Mouse (Mus musculus): Measurements from ENCODE around the gene Slc38a3.

Gene Slc38a3

DNA sequence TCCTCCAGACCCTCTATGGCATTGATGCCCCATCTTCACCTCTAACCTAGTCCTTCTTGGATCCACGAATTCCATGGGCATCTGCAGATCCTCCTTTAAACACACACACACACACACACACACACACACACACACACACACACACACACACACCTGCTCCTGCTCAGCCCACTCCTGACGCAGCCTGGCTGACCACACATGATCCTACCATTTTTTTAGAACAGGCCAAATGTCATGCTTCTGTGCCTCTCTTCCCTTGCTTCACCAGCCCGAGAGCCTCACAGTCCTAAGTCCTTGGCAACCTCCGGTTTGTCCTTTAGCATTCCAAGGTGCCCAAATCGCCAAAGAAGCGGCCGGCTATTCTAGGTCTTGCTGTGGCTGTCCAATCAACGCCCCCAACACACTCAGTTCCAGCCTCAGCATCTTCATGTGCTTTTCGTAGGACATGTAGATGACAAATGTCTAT is at the start of gene Slc38a3:
Gene Slc38a3 (minus strand): TSS at position 51 of the 466 bp plus-strand sequence.
- DNase-seq: peak; percentile 22

DNA sequence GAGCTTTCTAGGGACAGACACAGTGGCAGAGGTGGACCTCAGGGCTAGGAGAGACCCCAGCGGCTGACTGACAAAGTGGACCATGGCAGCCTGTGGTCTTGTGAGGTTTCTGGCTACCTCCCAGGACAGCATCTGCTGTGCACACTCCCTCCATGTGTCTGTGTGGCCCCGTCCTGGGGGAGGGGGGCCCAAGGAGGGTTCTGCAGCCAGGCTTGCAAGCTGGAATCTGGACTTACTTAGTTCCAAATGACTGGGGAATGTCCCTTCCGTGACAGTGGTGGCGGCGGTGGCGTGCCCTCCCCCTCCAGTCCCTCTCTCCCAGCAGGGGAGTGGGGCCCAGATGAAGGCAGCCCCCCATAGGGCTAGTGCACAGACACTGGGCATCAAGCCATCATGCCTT is 47.6 kb upstream of the Slc38a3 start:
- no peak for DNase-seq

DNA sequence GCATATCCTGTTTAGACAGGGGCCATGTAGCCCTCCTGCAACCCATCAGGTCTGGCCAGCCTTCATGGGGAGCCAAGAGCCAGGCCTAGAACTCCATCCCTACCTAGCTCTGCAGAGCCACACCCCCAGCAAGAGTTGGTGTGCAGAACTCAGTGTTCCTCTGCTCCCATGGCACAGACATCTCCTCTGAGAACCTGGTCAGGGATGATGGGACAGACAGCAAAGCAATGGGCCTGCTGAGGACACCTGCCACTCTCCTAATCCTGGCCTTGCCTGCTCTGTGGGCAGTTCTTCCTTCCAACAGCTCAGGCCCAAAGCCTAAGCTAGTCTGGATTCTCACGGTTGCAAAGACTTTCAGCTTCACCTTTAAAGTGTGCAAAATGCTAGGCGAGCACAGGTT is 46.3 kb upstream of the Slc38a3 start:
- DNase-seq: no peak

DNA sequence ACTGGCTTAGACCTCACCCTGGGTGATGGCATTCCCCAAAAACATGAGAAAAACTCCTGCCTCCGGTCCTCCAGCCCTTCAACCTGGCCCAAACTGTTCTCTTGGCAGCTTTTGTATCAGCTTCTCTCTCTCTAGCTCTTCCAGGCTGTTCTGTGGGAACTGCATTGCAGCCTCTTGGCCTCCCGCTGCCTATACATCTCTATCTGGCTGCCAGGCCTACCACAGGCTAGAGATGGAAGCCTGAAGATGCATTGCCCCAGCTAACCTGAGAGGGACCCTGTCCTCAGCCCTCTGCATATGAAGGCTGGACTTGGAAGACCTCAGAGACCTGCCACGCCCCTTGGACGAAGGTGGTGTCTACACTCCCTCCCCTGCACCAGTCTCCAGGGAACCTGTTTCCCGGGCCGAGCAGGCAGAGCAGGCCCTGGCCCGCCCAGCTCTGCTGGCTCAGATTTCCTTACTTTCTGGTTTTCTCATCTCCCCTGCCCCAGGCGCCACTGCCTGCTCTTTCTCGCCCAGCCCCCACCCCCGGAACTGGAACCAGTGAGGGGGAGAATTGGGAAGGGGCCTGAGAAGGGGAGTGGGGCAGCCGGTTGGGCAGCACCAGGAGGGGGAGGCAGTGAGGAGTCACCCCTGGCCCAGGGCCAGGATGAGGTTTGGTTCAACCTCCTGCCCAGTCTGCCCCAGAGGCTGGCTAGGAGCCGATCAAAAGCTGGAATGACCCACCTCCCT is 45.1 kb upstream of the Slc38a3 start:
- peak; percentile 67 for DNase-seq

DNA sequence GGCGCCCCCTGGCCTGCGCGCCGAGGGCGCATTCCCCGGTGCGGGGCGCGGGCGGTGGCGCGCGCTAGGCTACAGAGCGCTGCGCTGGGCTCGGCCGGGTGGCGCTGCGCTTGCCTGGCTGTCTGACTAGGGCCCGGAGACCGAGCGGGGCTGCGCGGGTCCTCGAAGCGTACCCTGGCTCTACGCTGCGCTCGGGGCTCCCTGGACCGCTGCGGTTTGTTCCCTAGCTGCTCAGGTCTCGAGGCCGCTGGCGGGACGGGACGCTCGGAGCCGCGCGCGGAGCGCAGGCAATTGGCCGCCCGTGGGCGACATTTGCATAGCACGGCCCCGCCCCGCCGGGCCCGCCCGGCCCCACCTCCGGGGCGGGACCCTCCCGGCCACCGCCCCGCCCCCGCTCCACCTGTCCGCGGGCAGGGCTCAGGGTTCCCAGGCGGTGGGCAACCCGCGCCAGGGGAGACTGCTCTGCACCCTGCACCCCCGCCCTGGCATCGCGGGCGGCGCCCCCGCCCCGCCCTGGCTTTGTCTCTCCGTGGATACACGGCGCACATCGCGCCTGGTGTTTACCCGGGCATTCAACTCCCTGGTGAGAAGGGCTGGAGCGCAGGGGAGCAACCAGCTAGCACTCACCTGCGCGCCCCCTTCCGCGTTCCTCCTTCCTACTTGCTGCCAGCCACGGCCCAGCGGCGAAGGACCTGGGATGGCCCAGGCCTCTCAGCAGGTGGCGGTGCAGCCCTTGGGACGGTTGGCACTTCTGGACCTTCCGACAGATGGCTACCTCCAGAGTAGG is 40.6 kb upstream of the Slc38a3 start, which contains the start of gene Sema3f:
Gene Sema3f (minus strand): TSS at position 779 of the 787 bp plus-strand sequence.
- peak; percentile 90 for DNase-seq

DNA sequence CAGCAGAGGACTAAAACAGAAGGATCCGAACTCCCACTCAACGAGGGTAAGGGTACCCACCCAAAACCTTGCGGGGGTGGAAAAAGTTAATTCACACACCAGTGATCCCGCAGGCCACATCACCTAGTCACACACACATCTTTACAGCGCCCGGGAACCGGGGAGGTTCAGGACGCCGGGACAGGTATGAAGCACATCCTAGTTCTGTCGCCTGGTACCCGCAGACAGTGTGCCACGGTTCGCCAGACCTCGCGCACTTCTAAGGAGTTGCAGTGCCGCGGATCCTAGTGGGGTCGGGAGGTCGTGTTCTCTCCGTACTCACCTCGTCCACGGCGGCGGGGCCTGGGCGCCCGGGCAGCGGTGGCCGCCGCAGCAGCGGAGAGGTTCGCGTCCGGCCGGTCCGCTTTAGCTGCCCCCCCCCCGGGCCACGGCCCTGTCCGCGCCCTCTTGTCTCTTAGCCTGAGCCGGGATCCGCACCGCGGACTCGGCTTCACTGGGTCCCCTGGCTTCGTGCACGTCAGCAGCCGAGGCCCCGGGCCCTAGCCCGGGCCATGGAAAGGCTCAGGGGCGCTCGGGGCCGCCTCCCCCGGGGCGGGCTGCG is 39.9 kb upstream of the Slc38a3 start:
- DNase-seq: no peak

DNA sequence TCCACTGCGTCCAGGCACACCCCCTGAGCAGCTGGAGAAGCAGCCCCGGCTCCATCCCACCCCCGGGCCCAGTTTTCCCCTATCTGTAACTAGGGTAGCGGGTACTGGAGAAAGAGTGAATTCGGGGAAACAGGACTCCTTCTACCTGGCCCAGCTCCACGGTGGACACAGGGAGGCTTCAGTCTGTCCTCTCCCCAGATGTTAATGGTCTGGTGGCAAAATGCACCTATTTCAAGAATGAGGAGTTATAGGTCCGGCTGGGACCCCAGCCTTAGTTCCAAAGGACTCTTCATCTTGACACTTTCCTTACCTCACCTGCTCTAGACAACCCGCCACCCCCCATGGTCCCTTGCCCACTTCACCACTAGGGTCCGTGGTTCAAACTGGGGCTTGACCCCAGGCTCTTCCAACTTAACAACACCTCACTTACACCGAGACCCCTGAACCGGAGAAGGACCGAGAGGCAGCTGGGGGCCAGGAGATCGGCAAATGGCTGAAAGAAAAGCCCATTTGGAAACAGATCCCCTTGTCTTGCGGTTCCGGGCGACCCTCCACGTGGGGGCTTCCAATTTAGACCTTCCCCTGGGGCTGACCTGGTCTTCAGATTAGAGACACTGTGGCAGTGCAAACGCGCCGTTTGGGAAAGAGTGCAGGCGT is 39.2 kb upstream of the Slc38a3 start:
- DNase-seq: no peak

DNA sequence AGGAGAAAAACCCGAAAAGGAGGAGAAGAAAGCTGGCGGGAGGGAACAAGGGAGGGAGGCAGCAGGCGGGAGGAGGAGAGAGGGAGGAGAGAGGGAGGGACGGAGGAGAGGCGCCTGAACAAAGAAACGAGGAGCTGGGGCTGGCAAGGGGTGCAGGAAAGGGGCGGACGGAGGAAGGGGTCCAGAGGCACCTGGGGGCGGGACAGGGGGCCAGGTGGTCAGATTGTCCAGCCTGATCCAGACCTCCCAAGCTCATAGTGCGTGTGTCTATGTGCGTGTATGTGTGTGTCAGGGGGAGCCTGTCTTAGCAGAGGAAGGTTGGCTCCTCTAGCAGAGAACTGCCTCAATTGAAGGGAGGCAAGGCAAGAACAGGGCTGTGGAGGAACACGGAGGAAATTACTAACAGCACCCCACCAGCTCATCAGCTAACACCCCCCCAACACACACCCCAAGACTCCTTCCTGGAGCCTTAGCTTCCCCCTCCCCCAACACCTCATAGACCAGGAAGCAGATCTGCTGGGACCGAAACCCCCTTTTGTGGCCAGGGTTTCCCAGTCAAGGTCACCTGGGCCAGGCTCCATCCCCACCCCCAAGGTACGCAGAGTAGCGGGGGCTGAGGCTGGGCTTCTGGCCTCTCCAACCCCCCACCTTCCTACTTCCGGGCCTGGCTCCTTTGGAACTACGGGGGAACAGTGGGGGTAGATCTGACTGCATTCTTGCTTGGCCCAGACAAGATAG is 38.5 kb upstream of the Slc38a3 start:
- no peak for DNase-seq

DNA sequence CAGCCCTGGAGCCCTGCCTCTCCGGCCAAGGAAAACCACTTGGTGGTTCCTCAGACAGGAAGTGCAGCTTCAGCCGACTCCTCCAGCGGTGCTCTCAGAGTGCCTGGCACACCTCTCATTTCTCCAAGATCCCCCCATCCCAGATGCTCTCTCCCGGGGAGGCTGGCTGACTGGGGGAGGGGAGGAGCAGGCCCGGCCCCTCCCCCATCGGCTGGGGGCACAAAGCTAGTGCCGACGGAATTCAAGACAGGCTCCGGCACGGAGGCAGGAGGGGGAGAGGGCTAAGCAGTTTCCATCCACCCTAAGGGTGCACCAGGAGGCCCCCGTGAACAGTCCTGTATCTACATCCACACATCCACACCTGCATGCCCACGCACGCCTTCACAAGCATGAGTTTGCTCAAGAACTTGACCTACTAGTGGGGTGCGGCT is 37.5 kb upstream of the Slc38a3 start:
- no peak for DNase-seq

DNA sequence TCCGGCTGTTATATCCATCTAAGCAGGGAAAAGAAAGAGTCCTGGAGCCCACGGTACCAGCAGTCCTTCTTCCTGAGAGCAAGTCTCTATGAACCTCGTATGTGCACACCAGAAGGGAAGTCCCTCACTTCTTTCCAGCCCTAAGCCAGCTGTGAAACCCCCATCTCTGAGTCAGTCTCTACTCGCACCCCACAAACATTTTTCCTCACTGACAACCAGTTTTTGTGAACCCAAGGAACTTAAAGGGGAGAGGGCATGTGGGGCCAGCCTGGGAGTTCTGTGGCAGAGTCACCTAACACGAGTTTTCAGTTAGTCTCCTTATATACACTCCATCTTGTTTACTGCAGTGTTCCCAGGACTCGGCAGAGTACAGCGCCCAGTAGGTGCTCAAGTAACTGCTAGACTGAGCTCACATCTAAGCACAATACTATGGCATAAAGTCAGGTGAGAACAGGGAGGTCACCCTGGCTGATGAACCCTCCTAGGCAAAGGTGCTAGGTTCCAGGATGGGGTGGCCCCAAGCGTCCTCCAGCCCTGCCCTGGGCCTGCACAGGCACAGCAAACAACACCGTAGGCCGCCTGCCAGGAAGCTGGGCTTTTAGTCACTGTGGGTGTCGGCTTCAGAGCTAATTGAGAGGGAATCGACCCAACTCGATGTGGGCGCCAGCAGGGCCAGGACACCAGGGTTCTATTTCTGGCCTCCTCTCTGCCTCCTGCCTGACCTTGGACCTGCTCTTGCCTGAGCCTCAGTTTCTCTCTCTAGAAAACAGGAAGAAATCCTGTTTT is 34.2 kb upstream of the Slc38a3 start:
- no peak for DNase-seq

DNA sequence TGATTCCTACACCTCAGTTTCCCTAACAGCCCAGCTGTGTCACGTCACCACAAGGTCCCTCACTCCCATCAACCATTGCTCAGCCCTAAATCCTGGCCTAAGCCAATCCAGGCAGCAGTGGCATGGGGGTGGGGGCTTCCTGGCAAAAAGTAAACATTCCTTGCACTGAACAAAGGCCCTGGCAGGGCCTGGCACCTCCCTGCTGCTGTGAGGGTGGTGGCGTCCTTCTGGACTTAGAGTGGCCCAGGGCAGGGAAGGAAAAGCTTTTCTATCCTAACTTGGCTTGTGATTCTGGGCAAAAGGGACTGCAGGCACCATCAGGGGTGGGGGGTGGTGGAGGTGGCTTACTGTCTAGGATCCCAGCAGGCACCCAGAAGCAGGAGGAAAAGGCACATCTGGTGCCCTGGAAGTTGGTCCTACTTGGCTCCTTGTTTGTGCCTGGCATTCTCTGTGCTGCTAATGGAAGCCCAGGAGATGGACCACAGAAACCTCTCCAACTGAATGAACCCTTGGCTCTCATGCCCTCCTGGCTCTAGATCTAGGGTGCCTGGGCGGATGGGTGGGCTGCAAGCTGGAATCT is 33.4 kb upstream of the Slc38a3 start:
- no peak for DNase-seq

DNA sequence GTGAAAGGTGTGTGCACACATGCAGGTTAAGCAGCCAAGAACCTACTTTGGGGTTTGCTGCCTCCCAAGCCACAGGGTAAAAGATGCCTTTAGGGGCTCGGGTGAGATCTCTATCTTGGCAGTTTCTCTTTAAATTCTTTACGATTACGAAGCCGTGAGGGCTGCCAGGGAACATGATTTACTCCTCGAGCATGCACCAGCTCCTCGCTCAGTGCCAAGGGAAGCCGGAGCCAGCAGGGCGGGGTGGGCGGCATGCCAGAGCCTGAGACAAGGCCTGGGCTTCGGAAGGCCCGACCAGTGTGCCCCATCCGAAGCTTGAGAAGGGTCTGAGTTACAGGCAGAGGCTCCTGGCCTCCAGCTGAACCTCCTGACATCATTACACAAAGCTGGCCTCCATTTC is 32.3 kb upstream of the Slc38a3 start:
- DNase-seq: peak; percentile 73

DNA sequence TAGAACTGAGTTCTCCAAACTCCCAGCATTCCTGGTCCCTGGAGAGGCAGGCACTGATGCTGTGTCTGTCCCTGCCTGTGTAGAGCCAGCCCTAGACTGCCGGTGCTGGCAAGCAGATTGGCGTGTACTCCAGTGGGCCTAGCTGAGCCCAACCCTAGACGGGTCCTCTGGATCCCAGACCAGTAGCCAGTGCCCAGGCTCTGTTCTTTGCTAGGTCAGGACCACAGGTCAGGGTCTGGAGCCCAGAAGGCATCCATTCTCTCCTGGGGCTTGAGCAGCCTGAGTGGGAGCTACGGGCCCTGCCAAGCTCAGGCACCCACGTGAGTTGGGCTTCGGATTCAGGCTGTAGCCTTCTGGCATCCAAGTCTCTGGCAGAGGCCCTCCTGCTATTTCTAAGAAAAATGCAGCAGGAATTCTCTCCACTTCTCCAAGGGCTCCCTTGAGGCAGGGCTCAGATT is 30.8 kb upstream of the Slc38a3 start:
- DNase-seq: no peak

DNA sequence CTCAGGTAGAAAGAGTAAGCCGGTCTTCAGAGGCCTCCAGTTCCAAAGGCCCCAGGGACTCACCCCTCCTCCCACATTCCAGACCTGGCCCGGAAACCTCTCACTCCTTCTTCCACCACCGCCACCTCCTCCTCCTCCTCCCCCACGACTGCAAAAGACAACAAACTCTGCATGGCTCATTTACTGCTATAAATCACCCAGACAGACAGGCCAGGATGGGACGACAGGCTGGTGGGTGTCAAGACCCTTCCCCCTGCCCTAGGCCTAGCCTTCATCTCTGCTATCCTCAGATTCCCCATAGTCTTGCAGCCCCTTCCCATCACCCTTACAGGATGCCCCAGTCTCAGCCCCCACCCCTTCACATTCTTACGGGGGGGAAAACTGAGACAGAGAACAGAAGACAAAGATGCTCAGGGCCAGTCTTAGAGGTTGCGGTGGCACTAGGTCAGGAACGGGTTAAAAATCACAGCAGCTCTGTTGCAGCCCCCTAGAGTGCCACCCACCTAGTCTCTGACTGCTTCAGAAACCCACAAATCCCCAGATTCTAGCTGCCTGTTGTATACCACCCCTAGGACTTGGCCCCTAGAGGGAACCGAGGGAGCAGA is 30.1 kb upstream of the Slc38a3 start:
- no peak for DNase-seq

DNA sequence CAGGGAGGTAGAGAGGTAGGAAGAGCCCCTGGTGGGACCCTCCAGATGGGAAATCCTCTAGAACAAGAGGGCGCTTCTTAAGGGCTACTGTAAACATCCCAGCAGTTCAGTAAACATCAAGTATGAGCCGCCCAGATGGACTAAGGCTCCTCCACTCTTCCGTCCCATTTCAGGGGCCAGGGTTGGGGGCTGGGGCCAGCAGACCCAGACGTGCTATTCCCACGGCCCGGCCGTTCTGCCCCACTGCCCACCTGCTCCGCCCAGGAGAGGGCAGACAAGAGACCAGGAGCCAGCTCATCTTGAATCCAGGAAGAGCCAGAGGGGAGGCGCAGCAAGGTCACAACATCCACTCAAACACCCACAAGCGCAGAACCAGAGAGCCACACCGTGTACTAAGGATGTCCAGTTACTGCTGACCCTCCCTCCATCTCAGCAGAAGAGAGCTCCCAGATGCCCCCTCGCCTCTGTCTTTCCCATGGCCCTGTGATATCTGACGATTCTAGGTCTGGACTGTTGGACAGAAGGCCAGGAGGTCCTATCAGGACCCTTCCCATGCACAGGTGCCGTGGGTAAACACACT is 29.4 kb upstream of the Slc38a3 start:
- peak; percentile 55 for DNase-seq

DNA sequence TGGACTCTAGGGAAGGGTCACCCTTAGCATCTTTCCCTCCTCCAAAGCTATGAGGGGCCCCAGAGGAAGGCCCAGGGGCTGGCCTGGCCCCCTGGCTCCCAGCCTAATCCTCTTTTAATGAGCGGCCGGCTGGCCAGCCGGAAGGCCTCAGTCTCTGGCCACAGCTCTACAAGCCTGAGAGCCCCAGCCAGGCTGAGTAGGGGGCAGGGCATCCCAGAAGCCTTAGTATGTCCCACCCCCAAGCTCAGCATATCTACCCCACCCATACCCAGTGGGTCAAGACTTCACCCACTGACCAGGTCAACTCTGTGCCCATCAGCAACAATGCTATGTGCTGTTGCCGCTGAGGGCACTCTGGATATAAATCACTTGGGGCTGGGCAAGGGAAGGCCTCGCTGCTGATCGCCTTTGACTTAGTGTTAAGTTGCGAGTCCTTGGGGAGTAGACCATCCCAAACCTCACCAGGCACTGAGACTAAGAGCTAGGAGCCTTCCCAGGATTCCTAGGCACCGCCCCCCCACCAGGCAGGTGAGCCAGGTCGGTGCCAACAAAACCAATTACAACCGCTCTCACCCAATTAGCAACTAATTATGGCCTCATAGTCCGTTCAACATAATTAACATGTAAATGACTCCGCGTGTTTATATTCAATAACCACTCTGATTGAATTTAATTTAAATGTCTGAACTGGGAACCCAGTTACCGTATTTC is 28.6 kb upstream of the Slc38a3 start:
- no peak for DNase-seq

DNA sequence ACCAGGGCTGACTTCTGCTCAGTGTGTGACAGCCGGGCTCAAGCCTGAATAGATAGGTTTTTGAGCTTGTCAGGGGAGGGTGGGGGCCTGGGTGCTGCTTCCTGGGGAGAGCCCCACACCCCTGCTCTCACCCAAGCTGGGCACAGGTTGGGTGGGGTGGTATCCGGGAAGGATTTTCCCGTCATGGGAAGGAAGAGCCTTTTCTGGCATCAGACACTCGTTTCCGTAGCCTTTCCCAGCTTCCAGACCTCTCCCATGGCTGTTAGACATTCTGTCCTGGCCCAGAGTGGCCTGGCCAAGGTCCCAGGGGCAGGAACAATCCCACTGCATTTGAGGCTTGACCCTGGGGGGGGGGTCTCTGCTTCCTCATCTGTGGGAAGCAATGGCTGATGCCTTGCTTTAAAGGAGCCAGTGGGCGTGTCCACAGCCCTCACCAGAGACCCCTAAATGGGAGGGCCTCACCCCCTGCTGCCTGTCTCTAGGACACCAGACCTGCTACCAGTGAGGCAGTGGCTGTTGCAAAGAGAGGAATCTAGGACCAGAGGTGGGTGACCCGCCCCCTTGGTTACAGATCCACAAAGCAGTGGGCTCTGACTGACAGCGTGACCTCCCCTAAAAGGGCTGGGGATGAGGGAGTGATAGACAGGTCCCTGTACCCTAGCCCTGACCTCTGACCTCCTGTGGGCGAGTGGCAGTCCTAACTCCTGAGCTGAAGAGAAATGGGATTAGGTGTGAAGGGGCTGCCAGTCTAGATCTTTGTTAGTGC is 27.7 kb upstream of the Slc38a3 start:
- peak; percentile 48 for DNase-seq

DNA sequence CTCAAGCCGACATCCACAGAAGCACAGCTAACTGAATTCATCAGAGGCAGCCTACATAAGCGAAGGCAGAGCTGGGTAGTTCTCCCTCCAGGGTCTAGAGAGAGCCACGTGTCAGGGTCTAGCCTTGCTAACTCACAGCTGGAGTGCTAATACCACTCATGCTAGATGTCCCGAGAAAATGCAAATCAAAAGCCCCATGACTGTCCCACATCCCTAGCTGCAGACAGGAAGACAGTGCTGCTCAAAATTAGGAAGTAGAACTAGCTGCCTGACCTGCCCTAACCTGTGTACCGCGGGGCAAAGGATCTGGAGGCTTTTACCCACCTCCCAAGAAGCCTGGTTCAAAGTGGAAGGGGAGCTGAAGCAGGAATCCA is 26.8 kb upstream of the Slc38a3 start:
- no peak for DNase-seq

Data from kidney, adult 18-20 months (tissue).